Mouse (Mus musculus) embryonic facial prominence, embryonic 12.5 days (tissue): ENCODE results near the gene Hoxc4. TPM values are rescaled to one million over a fixed set of nuclear protein-coding genes. Genes with fewer than 3 reads are reported as not detected.

Experiments used
- ATAC-seq: fragments of 200-750 bp; cut with Nextera tagmentation; 2 replicates; pipeline ENCODE4 v1.8.0; 2017; ENCODE audit not compliant: insufficient number of reproducible peaks, insufficient read depth, low FRiP score, low TSS enrichment
- H3K27ac ChIP-seq: fragments of 300-500 bp; sonication (generic); 2 replicates; pipeline ENCODE4 v1.5.1; 2016; ENCODE audit warnings: mild to moderate bottlenecking
- H3K27me3 ChIP-seq: fragments of 300-500 bp; sonication (generic); 2 replicates; pipeline ENCODE4 v1.6.1; 2016; ENCODE audit warnings: mild to moderate bottlenecking, moderate library complexity
- H3K36me3 ChIP-seq: fragments of 300-500 bp; sonication (generic); 2 replicates; pipeline ENCODE4 v1.6.1; 2016; ENCODE audit warnings: mild to moderate bottlenecking
- H3K4me1 ChIP-seq: fragments of 300-500 bp; sonication (generic); 2 replicates; pipeline ENCODE4 v1.6.1; 2016
- H3K4me2 ChIP-seq: fragments of 300-500 bp; sonication (generic); replicated peaks from 2 replicates; pipeline ENCODE4 v1.6.1; 2016; ENCODE audit warnings: mild to moderate bottlenecking, moderate library complexity
- H3K4me3 ChIP-seq: fragments of 300-500 bp; sonication (generic); 2 replicates; pipeline ENCODE4 v1.5.1; 2016; ENCODE audit warnings: mild to moderate bottlenecking
- H3K9ac ChIP-seq: fragments of 300-500 bp; sonication (generic); 2 replicates; pipeline ENCODE4 v1.6.1; 2016; ENCODE audit warnings: mild to moderate bottlenecking, moderate library complexity
- H3K9me3 ChIP-seq: fragments of 300-500 bp; sonication (generic); 2 replicates; pipeline ENCODE4 v1.6.1; 2016; ENCODE audit warnings: mild to moderate bottlenecking, moderate library complexity
- WGBS: fragments of 180-500 bp; shearing (Covaris S2); methylation state at CpG from one replicate; pipeline ENCODE4 v1.1.7; 2016; 5-methylcytosine and 5-hydroxymethylcytosine counted together
- polyA plus RNA-seq: library from polyadenylated mRNA; unstranded; fragments of >200 nt; fragmentation: Nextera tagmentation; extraction: Ambion mirVana; gene quantifications from 2 replicates; pipeline ENCODE4 v1.2.1, GENCODE M21; 2016

The Hoxc4 gene
- polyA plus RNA-seq, 1 experiment from 2014 or later, result 1.2 TPM

DNA sequence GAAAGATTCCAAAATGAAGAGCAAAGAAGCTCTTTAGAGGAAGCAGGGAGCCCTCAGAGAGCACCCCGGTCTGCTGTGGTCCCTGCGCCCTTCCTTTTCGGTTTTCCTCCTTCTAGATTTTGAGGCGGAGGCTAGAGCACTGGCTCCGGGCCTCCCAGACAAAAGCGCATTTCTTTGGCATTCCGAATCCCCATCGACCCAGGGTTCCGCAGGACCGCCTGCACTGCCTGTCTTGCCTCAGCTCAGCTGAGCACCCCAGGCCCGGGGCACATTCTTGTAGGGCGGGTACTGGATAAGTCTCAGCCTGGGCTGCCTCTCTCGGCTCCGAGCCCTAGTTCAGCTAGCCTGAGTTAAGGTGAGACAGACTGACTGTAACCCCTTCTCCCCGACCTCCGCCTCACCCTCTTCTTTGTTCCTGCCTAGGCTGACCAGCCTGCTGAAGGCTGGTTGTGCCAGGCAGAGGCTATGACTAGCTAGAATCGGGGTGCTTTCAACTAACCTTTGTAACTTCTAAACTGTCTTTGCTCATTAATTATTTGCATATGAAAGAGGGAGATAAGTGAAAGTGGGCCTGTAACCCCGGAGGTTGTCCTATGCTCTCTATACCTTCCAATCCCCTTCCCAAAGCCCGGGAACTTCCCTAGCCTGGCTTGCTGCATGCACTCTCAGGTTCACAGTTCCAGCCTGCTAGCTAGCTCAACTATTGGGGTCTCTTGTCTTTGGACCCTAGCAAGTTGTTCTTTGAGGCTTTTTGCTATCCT is 3.1 kb upstream of the Hoxc4 start:
- Histone ChIP-seq H3K27me3 (peaks cover 98% of the 10 kb centered on the region), H3K4me3 (no peak overlapping the region), H3K4me1 (no peaks in the 10 kb centered on the region), H3K9ac (no peak overlapping the region), H3K4me2 (no peak overlapping the region), H3K36me3 (no peaks in the 10 kb centered on the region), H3K9me3 (no peaks in the 10 kb centered on the region), H3K27ac (no peak overlapping the region)
- no peak for ATAC-seq
- WGBS, result 3% methylated on average over 19 of the region's 19 CpGs

DNA sequence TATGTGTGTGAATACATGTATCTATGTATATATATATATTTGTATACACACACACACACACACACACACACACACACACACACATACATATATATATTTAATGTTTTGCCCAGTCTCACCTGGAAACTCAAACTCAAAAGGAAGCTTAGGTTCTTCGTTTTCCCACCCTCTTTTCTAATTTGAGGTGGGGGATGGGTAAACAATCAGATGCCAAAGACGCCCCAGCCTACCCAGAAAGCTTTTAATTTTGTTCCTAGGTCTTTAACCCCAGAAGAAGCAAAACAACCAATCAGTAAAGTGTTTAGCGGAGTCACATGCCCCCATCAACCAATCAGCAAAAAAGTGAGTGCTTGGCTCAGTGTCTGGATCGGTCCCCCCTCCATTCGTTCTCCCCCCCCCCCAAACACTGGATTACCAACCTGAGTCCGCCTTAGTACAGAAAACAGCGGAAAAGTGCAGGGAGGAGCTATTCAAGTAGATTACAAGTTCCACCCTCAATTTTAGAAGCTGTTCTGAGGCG is 2.2 kb downstream of the Hoxc4 start:
- H3K9me3 ChIP-seq, result no peaks in the 10 kb centered on the region
- no peak for ATAC-seq
- no peaks in the 10 kb centered on the region for H3K4me1 ChIP-seq
- H3K27ac ChIP-seq, result no peak overlapping the region
- no peak overlapping the region for H3K9ac ChIP-seq
- H3K4me3 ChIP-seq, result no peak overlapping the region
- no peaks in the 10 kb centered on the region for H3K36me3 ChIP-seq
- H3K27me3 ChIP-seq, result peaks cover 98% of the 10 kb centered on the region
- H3K4me2 ChIP-seq, result no peak overlapping the region
- WGBS, result 0% methylated on average over 8 of the region's 8 CpGs

DNA sequence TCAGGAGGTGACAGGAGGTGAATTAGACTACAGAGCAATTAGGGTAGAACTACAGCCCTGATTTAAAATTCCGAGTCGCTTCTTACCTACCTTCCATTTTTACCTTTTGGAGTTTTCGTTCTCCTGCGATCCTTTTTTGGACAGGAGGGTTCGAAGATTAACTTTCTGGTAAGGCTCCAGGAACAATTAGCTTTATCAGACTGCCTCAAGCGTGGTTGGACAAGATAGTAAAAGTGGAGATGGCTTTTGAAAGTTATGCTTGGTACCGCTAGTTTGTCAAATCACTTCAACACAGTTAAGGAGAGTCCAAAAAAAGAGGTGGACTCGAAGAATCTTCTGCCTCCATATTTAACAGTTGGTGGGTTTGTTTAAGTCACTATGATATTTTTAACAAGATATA is 2.8 kb downstream of the Hoxc4 start:
- no peak for ATAC-seq
- Histone ChIP-seq H3K4me3 (no peak overlapping the region), H3K4me2 (no peak overlapping the region), H3K27ac (no peak overlapping the region), H3K36me3 (no peaks in the 10 kb centered on the region), H3K9me3 (no peaks in the 10 kb centered on the region), H3K9ac (no peak overlapping the region), H3K27me3 (peaks cover 98% of the 10 kb centered on the region), H3K4me1 (no peaks in the 10 kb centered on the region)
- WGBS, result 7% methylated on average over 8 of the region's 8 CpGs

DNA sequence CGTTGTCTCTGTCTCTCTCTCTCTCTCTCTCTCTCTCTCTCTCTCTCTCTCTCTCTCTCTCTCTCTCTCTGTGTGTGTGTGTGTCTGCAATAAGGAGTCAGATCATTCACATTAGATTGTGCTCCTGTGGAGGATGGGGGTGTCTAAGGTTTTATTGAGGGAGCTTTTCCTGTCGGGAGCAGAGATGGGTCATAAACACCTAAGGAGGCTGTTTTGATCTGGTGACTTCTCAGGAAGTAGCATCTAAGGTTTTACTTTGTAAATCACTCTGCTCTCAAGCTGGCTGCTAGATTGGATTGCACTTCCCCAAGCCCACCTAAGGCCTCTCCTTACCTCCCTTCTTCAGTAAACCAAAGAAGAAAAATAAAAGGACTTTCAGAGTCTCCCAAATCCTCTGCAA is 5.4 kb downstream of the Hoxc4 start:
- H3K36me3 ChIP-seq, result no peaks in the 10 kb centered on the region
- H3K4me1 ChIP-seq, result no peaks in the 10 kb centered on the region
- WGBS, result 2% methylated on average over 2 of the region's 2 CpGs
- H3K9me3 ChIP-seq, result no peaks in the 10 kb centered on the region
- peaks cover 98% of the 10 kb centered on the region for H3K27me3 ChIP-seq
- no peak for ATAC-seq
- H3K27ac ChIP-seq, result no peak overlapping the region
- H3K9ac ChIP-seq, result no peak overlapping the region
- H3K4me3 ChIP-seq, result no peak overlapping the region
- H3K4me2 ChIP-seq, result no peak overlapping the region

DNA sequence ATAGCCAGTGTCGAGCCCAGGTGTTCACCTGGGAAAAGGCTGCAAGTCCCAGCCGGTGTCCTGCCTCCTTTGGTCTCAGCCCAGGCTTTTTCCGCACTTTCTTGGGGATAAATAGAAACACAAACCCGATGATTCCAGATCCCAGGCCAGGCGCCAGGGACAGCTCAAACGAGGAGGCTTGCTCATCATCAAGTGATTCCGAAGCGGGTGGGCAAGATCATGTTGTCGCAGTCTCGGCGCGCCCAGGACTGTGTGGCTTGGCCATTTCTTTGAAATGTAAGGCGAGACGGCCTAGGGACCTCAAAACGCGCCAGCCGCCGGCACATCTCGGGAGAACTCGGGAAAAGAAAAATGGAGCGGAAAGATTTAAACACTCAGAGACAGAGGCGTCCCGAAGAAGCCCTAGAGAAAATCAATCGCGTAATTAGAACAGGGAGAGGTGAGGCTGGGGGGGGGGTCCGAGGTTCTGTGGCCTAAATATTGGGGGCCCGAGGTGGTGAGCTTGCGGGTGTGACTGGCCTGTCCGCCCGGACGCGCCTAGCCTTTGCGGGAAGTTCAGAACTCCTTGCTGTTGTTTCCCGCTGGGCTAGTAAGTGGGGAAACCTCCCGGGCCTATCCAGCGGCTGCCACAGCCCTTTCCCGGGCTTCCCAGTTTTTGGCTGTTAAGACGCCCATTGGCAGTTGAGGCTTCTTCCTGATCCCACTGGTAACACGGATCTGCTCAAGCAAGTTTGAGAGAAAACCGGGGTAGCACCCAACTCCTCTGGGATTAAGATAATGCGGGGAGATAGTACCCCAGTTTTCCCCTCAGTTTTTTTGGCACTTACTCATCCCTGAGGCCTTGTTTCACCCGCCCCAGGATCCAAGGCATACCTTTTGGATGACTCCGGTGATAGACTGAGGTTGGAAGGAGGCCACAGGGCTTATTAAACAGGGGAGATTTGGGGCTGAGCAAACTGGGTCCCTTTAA is 8.8 kb downstream of the Hoxc4 start:
- no peaks in the 10 kb centered on the region for H3K4me1 ChIP-seq
- no peaks in the 10 kb centered on the region for H3K36me3 ChIP-seq
- no peak overlapping the region for H3K4me2 ChIP-seq
- H3K27ac ChIP-seq, result no peak overlapping the region
- WGBS, result under 1% methylated on average over 43 of the region's 43 CpGs
- ATAC-seq, result no peak
- peaks cover 98% of the 10 kb centered on the region for H3K27me3 ChIP-seq
- H3K9ac ChIP-seq, result no peak overlapping the region
- no peak overlapping the region for H3K4me3 ChIP-seq
- no peaks in the 10 kb centered on the region for H3K9me3 ChIP-seq

DNA sequence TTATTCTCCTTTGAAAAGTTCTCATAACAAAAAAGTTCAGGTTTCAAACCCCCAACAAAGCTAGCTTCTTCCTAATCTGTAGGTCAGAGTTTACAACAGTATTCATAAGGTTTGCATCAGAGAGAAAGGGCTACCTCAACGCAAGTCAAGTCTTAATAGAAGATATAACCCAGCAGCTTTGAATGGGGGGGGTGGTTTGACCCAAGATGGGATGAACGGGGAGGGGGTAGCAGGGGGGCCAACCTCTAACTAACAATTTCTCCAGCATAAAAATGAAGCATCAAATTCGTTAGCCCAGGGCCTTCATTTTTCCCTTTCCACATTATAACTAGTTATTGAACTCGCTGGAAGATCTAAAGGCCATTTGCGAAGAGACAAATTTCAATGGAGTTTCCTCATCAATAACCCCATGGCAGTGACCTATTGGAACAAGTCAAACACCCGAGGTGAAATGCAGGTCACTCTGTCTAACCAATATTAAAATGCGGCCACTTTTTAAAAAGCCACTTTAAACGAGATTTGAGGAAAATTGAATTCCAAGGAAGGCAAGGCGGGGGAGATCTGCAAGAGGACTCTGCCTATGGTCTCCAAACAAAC is 10.3 kb downstream of the Hoxc4 start:
- H3K27me3 ChIP-seq, result peaks cover 98% of the 10 kb centered on the region
- H3K27ac ChIP-seq, result no peak overlapping the region
- H3K9me3 ChIP-seq, result no peaks in the 10 kb centered on the region
- no peaks in the 10 kb centered on the region for H3K4me1 ChIP-seq
- H3K4me3 ChIP-seq, result no peak overlapping the region
- no peak for ATAC-seq
- no peak overlapping the region for H3K9ac ChIP-seq
- H3K36me3 ChIP-seq, result no peaks in the 10 kb centered on the region
- WGBS, result 10% methylated on average over 9 of the region's 9 CpGs
- H3K4me2 ChIP-seq, result no peak overlapping the region

DNA sequence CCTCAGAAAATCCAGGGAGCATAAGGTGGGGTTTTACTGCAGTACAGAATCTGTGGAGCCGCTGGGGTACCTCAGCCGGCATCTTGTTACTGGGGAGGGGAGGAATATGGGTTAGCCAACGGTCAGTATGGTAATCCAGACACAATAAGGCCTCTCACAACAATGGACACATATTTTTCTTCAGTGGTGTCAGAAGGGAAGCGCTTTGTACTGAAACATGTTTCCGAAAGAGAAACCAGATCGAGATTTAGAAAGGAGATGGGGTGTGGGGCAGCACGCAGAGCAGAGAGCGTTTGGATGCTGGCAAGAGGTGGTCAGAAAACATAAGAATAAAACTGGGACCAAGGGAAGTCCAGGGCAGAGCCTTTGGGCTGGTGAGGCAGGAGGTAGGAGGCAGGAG is 11.4 kb downstream of the Hoxc4 start:
- no peak overlapping the region for H3K27ac ChIP-seq
- H3K4me3 ChIP-seq, result no peak overlapping the region
- 3% methylated on average over 8 of the region's 8 CpGs for WGBS
- no peaks in the 10 kb centered on the region for H3K4me1 ChIP-seq
- H3K9ac ChIP-seq, result no peak overlapping the region
- H3K9me3 ChIP-seq, result no peaks in the 10 kb centered on the region
- no peaks in the 10 kb centered on the region for H3K36me3 ChIP-seq
- peaks cover 98% of the 10 kb centered on the region for H3K27me3 ChIP-seq
- H3K4me2 ChIP-seq, result no peak overlapping the region
- no peak for ATAC-seq

DNA sequence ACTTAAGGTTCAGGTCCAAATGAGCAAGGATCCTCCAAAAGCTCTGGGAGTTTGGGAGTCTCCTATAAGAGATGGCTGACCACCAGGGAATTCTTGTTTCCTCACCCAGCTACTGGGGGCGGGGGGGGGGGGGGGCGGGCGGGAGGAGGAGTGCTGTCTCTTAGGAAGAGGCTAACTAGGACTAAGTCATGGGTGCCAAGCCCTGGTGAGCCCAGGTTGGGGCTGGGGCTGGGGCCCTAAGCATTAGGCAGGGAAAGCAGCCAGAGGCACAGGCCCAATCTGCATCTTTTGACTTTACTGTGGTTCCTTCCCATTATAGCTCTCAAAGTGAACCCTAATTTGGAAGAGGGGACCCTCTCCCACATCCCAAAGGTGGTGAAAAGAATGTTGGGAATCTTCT is 13.4 kb downstream of the Hoxc4 start:
- no CpG with 5 or more reads among the region's 3 CpGs for WGBS
- Histone ChIP-seq H3K27ac (no peak overlapping the region), H3K9ac (no peak overlapping the region)

DNA sequence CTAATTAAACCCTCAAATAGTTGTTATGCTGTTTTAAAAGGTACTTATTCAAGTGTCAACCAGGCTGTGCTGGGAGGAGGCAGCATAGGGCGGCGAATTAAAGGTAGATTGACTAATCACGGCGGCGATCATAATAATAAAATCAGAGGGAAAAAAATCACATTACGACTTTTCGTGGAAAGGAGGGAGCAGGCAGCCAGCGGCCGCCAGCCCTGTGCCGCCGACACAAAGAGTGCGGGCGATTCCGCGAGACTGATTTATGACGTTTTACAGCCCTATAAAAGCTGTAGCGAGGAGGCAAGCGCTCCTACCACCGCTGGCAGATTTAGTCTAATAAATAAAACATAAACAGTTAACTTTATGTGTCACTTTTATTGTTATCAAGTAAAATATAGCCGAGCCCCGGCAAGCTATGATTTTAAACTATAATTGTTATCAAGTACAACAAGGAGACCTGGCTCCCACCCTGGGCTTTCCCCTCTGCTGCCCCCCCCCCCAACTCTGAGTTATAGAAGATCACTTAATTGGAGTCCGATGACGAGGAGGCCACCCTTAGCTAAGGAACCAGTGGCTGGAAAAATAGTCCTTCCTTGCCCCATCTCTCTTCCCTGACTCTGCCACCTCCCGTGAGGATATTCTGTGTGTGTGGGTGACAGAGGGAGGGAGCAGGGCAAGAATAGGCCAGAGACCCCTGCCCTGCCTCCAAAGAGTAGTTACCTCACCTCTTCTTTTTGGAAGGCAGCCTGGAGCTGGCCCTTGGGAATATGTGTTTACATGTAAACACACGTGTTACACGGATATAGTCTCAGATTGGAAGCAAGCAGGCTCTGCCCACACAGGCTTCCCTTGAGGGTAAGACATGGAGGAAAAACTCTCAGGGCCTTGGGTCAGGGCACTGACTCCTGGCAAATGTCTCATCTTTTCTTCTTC is 14.2 kb downstream of the Hoxc4 start:
- ATAC-seq, result no peak
- Histone ChIP-seq H3K36me3 (no peaks in the 10 kb centered on the region), H3K4me2 (no peak overlapping the region), H3K4me1 (no peaks in the 10 kb centered on the region), H3K27ac (no peak overlapping the region), H3K4me3 (no peak overlapping the region), H3K9ac (no peak overlapping the region), H3K9me3 (no peaks in the 10 kb centered on the region), H3K27me3 (peaks cover 99% of the 10 kb centered on the region)
- WGBS, result 2% methylated on average over 26 of the region's 26 CpGs

More for the DNA sequence above, 13.4 kb downstream of the Hoxc4 start:
- Histone ChIP-seq H3K4me3 (no peak overlapping the region), H3K4me2 (no peak overlapping the region), H3K36me3 (no peaks in the 10 kb centered on the region), H3K4me1 (no peaks in the 10 kb centered on the region), H3K27me3 (peaks cover 99% of the 10 kb centered on the region), H3K9me3 (no peaks in the 10 kb centered on the region)
- ATAC-seq, result no peak

DNA sequence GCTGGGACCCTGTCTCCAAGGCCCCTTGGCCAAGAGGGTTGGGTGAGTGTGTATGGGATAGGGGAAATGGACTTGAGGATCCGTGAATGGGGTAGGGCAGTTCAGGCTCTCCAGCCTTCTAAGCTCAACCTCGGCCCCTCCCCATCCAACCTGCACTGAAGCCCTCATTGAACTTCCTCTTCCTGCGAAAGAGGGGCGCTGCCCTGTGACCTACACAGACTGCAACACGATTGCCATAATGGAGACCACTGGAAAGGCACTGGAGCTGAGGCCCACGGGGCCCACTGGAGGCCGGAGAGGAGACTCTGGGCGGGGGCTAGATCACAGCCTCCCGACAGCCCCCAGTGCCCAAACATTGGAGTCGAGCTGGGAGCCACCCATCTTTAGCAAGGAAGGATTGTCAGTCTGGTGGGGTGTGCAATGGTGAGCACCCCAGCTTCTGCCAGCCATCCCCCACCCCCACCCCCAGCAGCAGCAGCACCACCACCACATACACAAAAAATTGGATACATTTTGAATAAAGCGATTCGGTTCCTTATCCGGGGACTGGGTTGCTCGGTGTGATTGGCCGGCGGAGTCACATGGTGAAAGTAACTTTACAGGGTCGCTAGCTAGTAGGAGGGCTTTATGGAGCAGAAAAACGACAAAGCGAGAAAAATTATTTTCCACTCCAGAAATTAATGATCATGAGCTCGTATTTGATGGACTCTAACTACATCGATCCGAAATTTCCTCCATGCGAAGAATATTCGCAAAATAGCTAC is 15.5 kb downstream of the Hoxc4 start:
- no peaks in the 10 kb centered on the region for H3K4me1 ChIP-seq
- H3K27ac ChIP-seq, result no peak overlapping the region
- 1% methylated on average over 24 of the region's 24 CpGs for WGBS

More for the DNA sequence above, 15.5 kb downstream of the Hoxc4 start:
- H3K27me3 ChIP-seq, result peaks cover 99% of the 10 kb centered on the region
- H3K4me3 ChIP-seq, result peak overlapping the region; percentile 10; the same call in 1 of the 2 replicates
- peak overlapping the region; percentile 25; the same call in 1 of the 2 replicates for H3K4me2 ChIP-seq
- no peak overlapping the region for H3K9ac ChIP-seq
- ATAC-seq, result no peak
- H3K36me3 ChIP-seq, result no peaks in the 10 kb centered on the region
- no peaks in the 10 kb centered on the region for H3K9me3 ChIP-seq
